Mouse (Mus musculus) testis, adult 2 months (tissue): ENCODE data around the gene Zmiz2.

ENCODE experiments used
- CTCF ChIP-seq: fragments of 200-500 bp; IDR thresholded peaks from 2 replicates; pipeline ENCODE4 v1.5.1; 2012; ENCODE audit warnings: low read depth, mild to moderate bottlenecking, inconsistent platforms, low read length, moderate library complexity; ENCODE audit not compliant: control insufficient read depth, insufficient read depth, insufficient replicate concordance
- POLR2A ChIP-seq: fragments of 200-500 bp; IDR thresholded peaks from 2 replicates; pipeline ENCODE4 v1.6.1; 2012; ENCODE audit warnings: low read depth, mild to moderate bottlenecking, inconsistent platforms, low read length, moderate library complexity; ENCODE audit not compliant: control insufficient read depth

DNA sequence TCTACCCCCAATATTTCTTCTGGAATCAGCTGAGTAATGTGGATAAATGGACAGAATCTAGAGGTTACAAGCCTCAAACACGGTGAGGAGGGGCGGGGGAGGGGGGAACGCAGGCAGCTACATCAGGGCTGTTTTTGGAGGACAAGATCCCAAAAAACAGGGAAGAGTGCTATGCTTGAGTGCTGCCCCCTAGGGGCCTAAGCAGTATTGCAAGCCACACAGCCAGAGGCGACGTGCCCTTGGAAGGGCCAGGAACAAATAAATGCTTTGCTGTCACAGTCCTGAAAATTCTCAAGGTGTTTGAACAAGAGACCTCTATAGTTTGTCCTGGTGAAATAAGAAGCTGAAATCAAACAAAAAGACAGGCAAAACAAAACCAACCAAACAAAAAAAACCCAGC, 22.8 kb downstream of the Zmiz2 start:
- TF ChIP-seq POLR2A (0 out of 2 replicates have a peak, but pooled peaks have one; percentile 22), CTCF (peak; percentile 87)
